Mouse (Mus musculus) stomach, embryonic 15.5 days (tissue): ENCODE measurements around the gene Otud3. TPM values are rescaled to one million over a fixed set of nuclear protein-coding genes. Genes with fewer than 3 reads are reported as not detected.

ENCODE experiments used
- ATAC-seq: fragments of 200-750 bp; cut with Nextera tagmentation; 2 replicates; pipeline ENCODE4 v1.8.0; 2017; ENCODE audit warnings: low read depth, moderate number of reproducible peaks, moderate TSS enrichment; ENCODE audit not compliant: insufficient read depth, low FRiP score
- H3K27ac ChIP-seq: fragments of 300-500 bp; sonication (generic); 2 replicates; pipeline ENCODE4 v1.5.1; 2015; ENCODE audit warnings: mild to moderate bottlenecking, inconsistent platforms
- H3K27me3 ChIP-seq: fragments of 300-500 bp; sonication (generic); replicated peaks from 2 replicates; pipeline ENCODE4 v1.6.1; 2015; ENCODE audit warnings: inconsistent platforms
- H3K36me3 ChIP-seq: fragments of 300-500 bp; sonication (generic); 2 replicates; pipeline ENCODE4 v1.6.1; 2015; ENCODE audit warnings: inconsistent platforms
- H3K4me1 ChIP-seq: fragments of 300-500 bp; sonication (generic); 2 replicates; pipeline ENCODE4 v1.6.1; 2015; ENCODE audit warnings: inconsistent platforms
- H3K4me2 ChIP-seq: fragments of 300-500 bp; sonication (generic); 2 replicates; pipeline ENCODE4 v1.6.1; 2015; ENCODE audit warnings: mild to moderate bottlenecking, inconsistent platforms
- H3K4me3 ChIP-seq: fragments of 300-500 bp; sonication (generic); replicated peaks from 2 replicates; pipeline ENCODE4 v1.5.1; 2015; ENCODE audit warnings: inconsistent platforms
- H3K9ac ChIP-seq: fragments of 300-500 bp; sonication (generic); 2 replicates; pipeline ENCODE4 v1.6.1; 2015; ENCODE audit warnings: inconsistent platforms
- H3K9me3 ChIP-seq: fragments of 300-500 bp; sonication (generic); 2 replicates; pipeline ENCODE4 v1.6.1; 2016; ENCODE audit warnings: inconsistent platforms
- WGBS: fragments of 180-500 bp; shearing (Covaris S2); methylation state at CpG from one replicate; pipeline ENCODE4 v1.1.7; 2015; 5-methylcytosine and 5-hydroxymethylcytosine counted together
- polyA plus RNA-seq: library from polyadenylated mRNA; unstranded; fragments of >200 nt; fragmentation: Nextera tagmentation; extraction: Ambion mirVana; gene quantifications from 2 replicates; pipeline ENCODE4 v1.2.1, GENCODE M21; 2015

The Otud3 gene
- 6.8 and 8.1 TPM in 2 replicates for polyA plus RNA-seq

DNA sequence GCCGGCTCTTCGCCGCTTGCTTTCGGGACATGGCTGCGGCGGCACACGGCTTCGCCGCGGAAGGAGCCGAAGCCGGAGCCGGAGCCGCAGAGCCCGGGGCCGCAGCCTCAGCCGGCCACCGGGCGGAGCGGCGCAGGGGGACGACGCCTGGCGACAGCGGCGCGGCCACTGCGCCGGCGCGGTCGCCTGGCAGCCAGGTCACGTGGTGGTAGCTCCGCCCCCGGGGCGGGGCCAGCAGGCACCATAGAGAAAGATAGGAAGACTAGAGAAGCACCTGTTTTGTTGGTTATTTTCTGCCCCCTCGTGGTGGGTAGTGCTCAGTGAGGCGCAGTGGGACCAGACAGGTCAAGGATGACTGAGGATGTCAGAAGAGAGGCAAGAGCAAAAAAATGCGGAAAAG is at the start of gene Otud3:
TSS of gene Otud3 (minus strand) at position 149 of the 400 bp plus-strand sequence.
- H3K4me1 ChIP-seq, result peaks cover 5% of the 10 kb centered on the region
- peak within 1 kb of the TSS; percentile 64; the same call in 1 of the 2 replicates for H3K27ac ChIP-seq
- ATAC-seq, result peak; percentile 96
- H3K9ac ChIP-seq, result peak within 1 kb of the TSS; percentile 63
- H3K9me3 ChIP-seq, result no peaks in the 10 kb centered on the region
- WGBS, result 1% methylated on average over 39 of the region's 39 CpGs
- no peaks in the 10 kb centered on the region for H3K36me3 ChIP-seq
- H3K4me3 ChIP-seq, result peak within 1 kb of the TSS; percentile 80
- no peaks in the 10 kb centered on the region for H3K27me3 ChIP-seq
- peak within 1 kb of the TSS; percentile 92 for H3K4me2 ChIP-seq

DNA sequence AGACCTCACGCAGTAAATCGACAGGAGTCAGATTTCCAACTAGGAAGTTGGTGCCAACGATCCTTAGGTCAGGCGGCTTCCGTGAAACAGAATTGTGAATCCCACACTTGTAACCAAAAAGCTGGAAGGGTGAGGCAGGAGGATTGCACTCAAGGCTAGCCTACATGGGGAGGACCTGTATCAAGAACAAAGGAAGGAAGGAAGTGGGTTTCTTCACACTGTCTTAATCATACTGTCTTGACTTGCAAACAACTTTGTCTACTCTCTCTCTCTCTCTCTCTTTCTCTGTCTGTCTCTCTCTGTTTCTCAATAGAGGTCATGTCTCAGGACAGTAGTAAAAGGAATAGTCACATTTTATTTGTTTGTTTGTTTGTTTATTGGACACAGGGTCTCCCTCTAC is 49.0 kb upstream of the Otud3 start:
- Histone ChIP-seq H3K9ac (no peak overlapping the region), H3K4me1 (no peaks in the 10 kb centered on the region; the same call in 1 of the 2 replicates), H3K36me3 (no peaks in the 10 kb centered on the region), H3K27ac (no peak overlapping the region), H3K4me3 (no peak overlapping the region), H3K4me2 (no peak overlapping the region), H3K9me3 (no peaks in the 10 kb centered on the region), H3K27me3 (no peaks in the 10 kb centered on the region)
- no peak for ATAC-seq
- 86% methylated on average over 5 of the region's 5 CpGs for WGBS

- Histone ChIP-seq H3K4me2 (no peak overlapping the region), H3K4me3 (no peak overlapping the region), H3K27me3 (no peaks in the 10 kb centered on the region), H3K36me3 (no peaks in the 10 kb centered on the region), H3K9me3 (no peaks in the 10 kb centered on the region), H3K27ac (no peak overlapping the region), H3K4me1 (no peaks in the 10 kb centered on the region), H3K9ac (no peak overlapping the region)
- ATAC-seq, result no peak
- 72% methylated on average over 7 of the region's 7 CpGs for WGBS
These were observed 46.2 kb upstream of the Otud3 start for GRCm38 (mm10) chr4:138959926-138960325.

DNA sequence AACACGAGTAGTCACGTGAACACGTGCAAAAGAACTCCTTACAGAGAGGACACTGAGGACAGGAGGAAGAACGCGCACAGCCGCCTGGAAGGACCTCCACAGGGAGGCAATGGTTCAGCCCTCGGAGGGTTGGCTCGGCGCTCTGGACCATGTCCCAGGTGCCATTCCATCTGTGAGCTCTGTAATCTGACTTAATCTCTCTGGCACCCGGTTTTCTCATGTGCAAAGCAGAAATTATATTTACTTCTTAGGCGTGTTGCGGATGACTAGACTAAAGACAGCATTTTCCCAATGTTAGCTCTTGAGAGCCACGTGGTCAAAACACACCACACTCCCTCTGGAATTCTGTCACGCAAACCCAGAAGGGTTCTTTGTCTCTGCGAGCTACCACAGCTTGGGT is 45.4 kb upstream of the Otud3 start:
- no peak for ATAC-seq
- no peak overlapping the region for H3K4me2 ChIP-seq
- no peaks in the 10 kb centered on the region for H3K4me1 ChIP-seq
- no peaks in the 10 kb centered on the region for H3K36me3 ChIP-seq
- no peak overlapping the region for H3K27ac ChIP-seq
- H3K27me3 ChIP-seq, result no peaks in the 10 kb centered on the region
- no peaks in the 10 kb centered on the region for H3K9me3 ChIP-seq
- no peak overlapping the region for H3K4me3 ChIP-seq
- 78% methylated on average over 15 of the region's 15 CpGs for WGBS
- no peak overlapping the region for H3K9ac ChIP-seq

- Histone ChIP-seq H3K4me2 (no peak overlapping the region), H3K27me3 (no peaks in the 10 kb centered on the region), H3K9ac (no peak overlapping the region), H3K4me1 (no peaks in the 10 kb centered on the region), H3K4me3 (no peak overlapping the region), H3K36me3 (no peaks in the 10 kb centered on the region), H3K27ac (no peak overlapping the region), H3K9me3 (no peaks in the 10 kb centered on the region)
- no peak for ATAC-seq
- 76% methylated on average over 9 of the region's 9 CpGs for WGBS
These were observed 44.9 kb upstream of the Otud3 start for GRCm38 (mm10) chr4:138958612-138959011.

DNA sequence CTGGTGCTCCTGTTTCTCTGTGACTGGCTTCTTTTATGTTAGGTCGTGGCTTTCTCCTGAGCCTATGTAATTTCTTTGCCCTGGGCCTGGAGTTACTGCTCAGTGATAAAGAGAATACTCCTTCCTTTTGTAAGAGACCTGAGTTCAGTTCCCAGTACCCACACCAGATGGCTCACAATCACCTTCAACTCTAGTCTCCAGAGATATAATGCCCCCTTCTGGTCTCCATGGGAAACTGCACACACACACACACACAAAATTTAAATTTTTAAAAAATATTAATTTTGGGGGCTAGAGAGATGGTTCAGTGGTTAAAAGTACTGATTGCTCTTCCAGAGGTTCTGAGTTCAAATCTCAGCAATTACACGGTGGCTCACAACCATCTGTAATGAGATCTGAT is 34.5 kb upstream of the Otud3 start:
- Histone ChIP-seq H3K9ac (no peak overlapping the region), H3K27me3 (no peaks in the 10 kb centered on the region), H3K36me3 (no peaks in the 10 kb centered on the region), H3K27ac (no peak overlapping the region), H3K4me3 (no peak overlapping the region), H3K9me3 (no peaks in the 10 kb centered on the region), H3K4me1 (no peaks in the 10 kb centered on the region), H3K4me2 (no peak overlapping the region)
- no peak for ATAC-seq
- WGBS, result 85% methylated on average over 2 of the region's 2 CpGs

GRCm38 (mm10) chr4:138943730-138944129 is 30.0 kb upstream of the Otud3 start:
- Histone ChIP-seq H3K9ac (no peak overlapping the region), H3K4me2 (peak overlapping the region; percentile 26; the same call in 1 of the 2 replicates), H3K4me3 (peak overlapping the region; percentile 19), H3K4me1 (peaks cover 16% of the 10 kb centered on the region; the same call in 1 of the 2 replicates), H3K27me3 (no peaks in the 10 kb centered on the region), H3K9me3 (no peaks in the 10 kb centered on the region), H3K36me3 (no peaks in the 10 kb centered on the region), H3K27ac (no peak overlapping the region)
- 32% methylated on average over 15 of the region's 15 CpGs for WGBS
- no peak for ATAC-seq

GRCm38 (mm10) chr4:138941966-138942365 is 28.2 kb upstream of the Otud3 start:
- no peaks in the 10 kb centered on the region for H3K9me3 ChIP-seq
- 26% methylated on average over 6 of the region's 6 CpGs for WGBS
- H3K9ac ChIP-seq, result no peak overlapping the region
- peak overlapping the region; percentile 83 for H3K27ac ChIP-seq
- no peaks in the 10 kb centered on the region for H3K36me3 ChIP-seq
- ATAC-seq, result peak; percentile 36; the same call in 1 of the 2 replicates
- peaks cover 16% of the 10 kb centered on the region; the same call in 1 of the 2 replicates for H3K4me1 ChIP-seq
- no peaks in the 10 kb centered on the region for H3K27me3 ChIP-seq
- H3K4me2 ChIP-seq, result no peak overlapping the region
- H3K4me3 ChIP-seq, result no peak overlapping the region

- Histone ChIP-seq H3K27ac (peak overlapping the region; percentile 83), H3K4me2 (no peak overlapping the region), H3K4me1 (peaks cover 16% of the 10 kb centered on the region; the same call in 1 of the 2 replicates), H3K27me3 (no peaks in the 10 kb centered on the region), H3K9ac (no peak overlapping the region), H3K9me3 (no peaks in the 10 kb centered on the region), H3K36me3 (no peaks in the 10 kb centered on the region), H3K4me3 (no peak overlapping the region)
- WGBS, result 40% methylated on average over 7 of the region's 7 CpGs
- no peak for ATAC-seq
These were observed 27.7 kb upstream of the Otud3 start for GRCm38 (mm10) chr4:138941401-138941800.

GRCm38 (mm10) chr4:138939481-138939880 is 25.7 kb upstream of the Otud3 start:
- Histone ChIP-seq H3K36me3 (no peaks in the 10 kb centered on the region), H3K27ac (peak overlapping the region; percentile 40; the same call in 1 of the 2 replicates), H3K4me3 (no peak overlapping the region), H3K9me3 (no peaks in the 10 kb centered on the region), H3K9ac (no peak overlapping the region), H3K4me2 (no peak overlapping the region), H3K4me1 (peaks cover 16% of the 10 kb centered on the region; the same call in 1 of the 2 replicates), H3K27me3 (no peaks in the 10 kb centered on the region)
- 57% methylated on average over 4 of the region's 4 CpGs for WGBS
- ATAC-seq, result no peak

GRCm38 (mm10) chr4:138938495-138939269 is 24.9 kb upstream of the Otud3 start:
- 45% methylated on average over 10 of the region's 10 CpGs for WGBS
- Histone ChIP-seq H3K27ac (peak overlapping the region; percentile 57; the same call in 1 of the 2 replicates), H3K4me3 (no peak overlapping the region), H3K9ac (no peak overlapping the region), H3K27me3 (no peaks in the 10 kb centered on the region), H3K4me2 (peak overlapping the region; percentile 13; the same call in 1 of the 2 replicates), H3K9me3 (no peaks in the 10 kb centered on the region), H3K36me3 (no peaks in the 10 kb centered on the region), H3K4me1 (peaks cover 16% of the 10 kb centered on the region; the same call in 1 of the 2 replicates)
- peak; percentile 68 for ATAC-seq

- Histone ChIP-seq H3K9me3 (no peaks in the 10 kb centered on the region), H3K9ac (no peak overlapping the region), H3K4me3 (no peak overlapping the region), H3K27ac (no peak overlapping the region), H3K27me3 (no peaks in the 10 kb centered on the region), H3K4me2 (no peak overlapping the region), H3K4me1 (0 out of 2 replicates have a peak, but pooled peaks cover 4% of the 10 kb centered on the region), H3K36me3 (no peaks in the 10 kb centered on the region)
- WGBS, result 78% methylated on average over 11 of the region's 11 CpGs
- ATAC-seq, result no peak
These were observed 20.9 kb upstream of the Otud3 start for GRCm38 (mm10) chr4:138934456-138935145.
